Mouse (Mus musculus): ENCODE measurements around the gene Gsn. TPM values are rescaled to one million over a fixed set of nuclear protein-coding genes. Genes with fewer than 3 reads are reported as not detected.
A peak's percentile ranks its signal among the peaks of the same experiment; 100 is the strongest.

Gsn gene
- polyA plus RNA-seq, 2 experiments from 2014 or later: 27.3 to 33.1 TPM

- ATAC-seq: no peak
Measured at GRCm38 (mm10) chr2:35282214-35282613, 26.0 kb downstream of the Gsn start.

- no peak for ATAC-seq
Measured at GRCm38 (mm10) chr2:35283997-35284396, 27.8 kb downstream of the Gsn start.

- no peak for ATAC-seq
Measured at GRCm38 (mm10) chr2:35285209-35285608, 29.0 kb downstream of the Gsn start.

GRCm38 (mm10) chr2:35287017-35287620, 30.9 kb downstream of the Gsn start:
- no peak for ATAC-seq

GRCm38 (mm10) chr2:35288758-35289635, 32.8 kb downstream of the Gsn start:
- ATAC-seq: peak; percentile 68

GRCm38 (mm10) chr2:35291856-35292255, 35.7 kb downstream of the Gsn start:
- no peak for ATAC-seq

GRCm38 (mm10) chr2:35292700-35293099, 36.5 kb downstream of the Gsn start:
- ATAC-seq: no peak

GRCm38 (mm10) chr2:35293291-35293690, 37.1 kb downstream of the Gsn start:
- no peak for ATAC-seq

GRCm38 (mm10) chr2:35297703-35298332, 41.6 kb downstream of the Gsn start:
- ATAC-seq: peak; percentile 81

- no peak for ATAC-seq
Measured at GRCm38 (mm10) chr2:35299437-35299836, 43.3 kb downstream of the Gsn start.

GRCm38 (mm10) chr2:35302049-35302885, 46.1 kb downstream of the Gsn start:
- ATAC-seq: no peak

GRCm38 (mm10) chr2:35308166-35308565, 52.0 kb downstream of the Gsn start:
- ATAC-seq: no peak

GRCm38 (mm10) chr2:35309906-35310493, 53.8 kb downstream of the Gsn start:
- no peak for ATAC-seq

GRCm38 (mm10) chr2:35314300-35314699, 58.1 kb downstream of the Gsn start:
- no peak for ATAC-seq

- no peak for ATAC-seq
Measured at GRCm38 (mm10) chr2:35317604-35318003, 61.4 kb downstream of the Gsn start.

- ATAC-seq: no peak
Measured at GRCm38 (mm10) chr2:35318405-35318804, 62.2 kb downstream of the Gsn start.

- no peak for ATAC-seq
Measured at GRCm38 (mm10) chr2:35320399-35320798, 64.2 kb downstream of the Gsn start.

GRCm38 (mm10) chr2:35322404-35323164, 66.4 kb downstream of the Gsn start:
- ATAC-seq: no peak

- ATAC-seq: no peak
Measured at GRCm38 (mm10) chr2:35325930-35326329, 69.8 kb downstream of the Gsn start.

GRCm38 (mm10) chr2:35326931-35327330, 70.8 kb downstream of the Gsn start:
- no peak for ATAC-seq

GRCm38 (mm10) chr2:35327583-35327982, 71.4 kb downstream of the Gsn start:
- no peak for ATAC-seq

All from CD4-positive, CD25-positive, alpha-beta regulatory T cell, adult 4 months (primary cell).